Mouse (Mus musculus): ENCODE data around the gene Kctd7.

GRCm38 (mm10) chr5:130154286-130154685 is 9.6 kb downstream of the Kctd7 start:
- TF ChIP-seq POLR2A (IDR thresholded peaks at IDR 0.05; ENCODE audit: control insufficient read depth, low read depth, low read length) (no peak), CTCF (IDR thresholded peaks at IDR 0.05; ENCODE audit: control insufficient read depth, insufficient read depth, insufficient replicate concordance, low read depth, low read length) (no peak)

Measured in testis, adult 2 months (tissue).